Mouse (Mus musculus) lung, postnatal 0 days (tissue): ENCODE data around the gene Kank1.

Source experiments
- CTCF ChIP-seq: IDR thresholded peaks from 2 replicates; pipeline ENCODE4 v1.5.1; 2016; ENCODE audit warnings: antibody characterized with exemption, mild to moderate bottlenecking
- EP300 ChIP-seq: IDR thresholded peaks from 2 replicates; pipeline ENCODE4 v1.6.1; 2016; ENCODE audit warnings: antibody characterized with exemption, mild to moderate bottlenecking, control low read depth

- TF ChIP-seq CTCF = no peak
- no peak for TF ChIP-seq EP300
Observed at GRCm38 (mm10) chr19:25258321-25258720, 21.5 kb downstream of the Kank1 start.
